ENCODE assay signal across 16 mouse cellular contexts in genomic region chr12:76282132-76282531, GRCm38 (mm10). TPM values are rescaled to one million over a fixed set of nuclear protein-coding genes. Genes with fewer than 3 reads are reported as not detected.
DNase-seq lines count a peak whose midpoint lies in the region; ATAC-seq and TF ChIP-seq lines count a peak whose summit lies in the region.
"Had no signal": no experiment of that assay in that cellular context is flagged by ENCODE, and none has a peak within 500 bp of the region (broad histone marks: within the 10 kb centered on the region; RNA-seq: fewer than 3 reads in every experiment).

No protein-coding gene starts in this region.

- peak overlapping the region; percentile 67 for H3K27ac ChIP-seq in heart, embryonic 10.5 days
- H3K27ac ChIP-seq in midbrain, postnatal 0 days (ENCODE audit: low read depth, low read length): no peak overlapping the region
- no peak overlapping the region for H3K27ac ChIP-seq in midbrain, embryonic 16.5 days (ENCODE audit: low read length)
- H3K27ac ChIP-seq in forebrain, postnatal 0 days (ENCODE audit: low read depth, low read length): no peak overlapping the region

- no peak for TF ChIP-seq CTCF in midbrain, postnatal 0 days (IDR thresholded peaks at IDR 0.05)
- TF ChIP-seq CTCF in forebrain, postnatal 0 days (IDR thresholded peaks at IDR 0.05; ENCODE audit: low read depth): no peak

- ATAC-seq in midbrain, postnatal 0 days (ENCODE audit: low FRiP score): no peak
- ATAC-seq in midbrain, embryonic 16.5 days: no peak
- ATAC-seq in forebrain, postnatal 0 days: peak; percentile 29; the same call in 1 of the 2 replicates
- ATAC-seq: activated CD4-positive, CD25-positive, alpha-beta regulatory T cell, adult 4 months had no signal

- peaks cover 52% of the 10 kb centered on the region for H3K36me3 ChIP-seq in heart, embryonic 10.5 days
- peaks cover 23% of the 10 kb centered on the region for H3K36me3 ChIP-seq in midbrain, postnatal 0 days (ENCODE audit: insufficient read depth, low read length)
- H3K36me3 ChIP-seq in midbrain, embryonic 16.5 days (ENCODE audit: control insufficient read depth, insufficient read depth, low read length): peaks cover 10% of the 10 kb centered on the region
- peaks cover 12% of the 10 kb centered on the region for H3K36me3 ChIP-seq in forebrain, postnatal 0 days (ENCODE audit: insufficient read depth)

- 40% methylated on average over 4 of the region's 4 CpGs for WGBS in heart, embryonic 10.5 days
- 41% methylated on average over 4 of the region's 4 CpGs for WGBS in midbrain, postnatal 0 days
- WGBS in midbrain, embryonic 16.5 days: 43% methylated on average over 4 of the region's 4 CpGs
- WGBS in forebrain, postnatal 0 days: 20% methylated on average over 4 of the region's 4 CpGs

- H3K9ac ChIP-seq in midbrain, postnatal 0 days (replicated peaks; ENCODE audit: low read length, poor library complexity, severe bottlenecking): no peak overlapping the region
- H3K9ac ChIP-seq in midbrain, embryonic 16.5 days (ENCODE audit: low read depth, low read length): no peak overlapping the region
- no peak overlapping the region for H3K9ac ChIP-seq in forebrain, postnatal 0 days

- DNase-seq in heart, embryonic 10.5 days (ENCODE audit: low spot score): peak; percentile 84
- DNase-seq in heart, postnatal 10 days: no peak
- DNase-seq in midbrain, postnatal 0 days (ENCODE audit: low spot score): peak; percentile 62
- DNase-seq in forebrain, postnatal 0 days: no peak
- DNase-seq in yolk sac, embryonic 10.5 days (ENCODE audit: low spot score): peak; percentile 43
- DNase-seq in neural tube, embryonic 10.5 days (ENCODE audit: extremely low spot score, low spot score): no peak
- no peak for DNase-seq in right cerebral cortex, postnatal 25 days
- DNase-seq: heart, adult 11 months; kidney, adult 11 months; lung, postnatal 14 days had no signal

- H3K4me1 ChIP-seq in heart, embryonic 10.5 days: peaks cover 6% of the 10 kb centered on the region; the same call in 1 of the 2 replicates
- no peaks in the 10 kb centered on the region for H3K4me1 ChIP-seq in midbrain, postnatal 0 days (ENCODE audit: insufficient read depth, low read length)
- no peaks in the 10 kb centered on the region; the same call in 1 of the 2 replicates for H3K4me1 ChIP-seq in midbrain, embryonic 16.5 days (ENCODE audit: control insufficient read depth, insufficient read depth, low read length)
- H3K4me1 ChIP-seq in forebrain, postnatal 0 days (ENCODE audit: insufficient read depth): 0 out of 2 replicates have a peak, but pooled peaks cover 3% of the 10 kb centered on the region

- no peaks in the 10 kb centered on the region for H3K9me3 ChIP-seq in heart, embryonic 10.5 days
- H3K9me3 ChIP-seq in midbrain, postnatal 0 days (ENCODE audit: low read length): no peaks in the 10 kb centered on the region
- no peaks in the 10 kb centered on the region for H3K9me3 ChIP-seq in midbrain, embryonic 16.5 days (replicated peaks; ENCODE audit: control insufficient read depth, low read length, poor library complexity, severe bottlenecking)
- no peaks in the 10 kb centered on the region for H3K9me3 ChIP-seq in forebrain, postnatal 0 days (ENCODE audit: low read length)

- H3K4me2 ChIP-seq in midbrain, postnatal 0 days (ENCODE audit: low read depth, low read length, poor library complexity, severe bottlenecking): no peak overlapping the region
- no peak overlapping the region for H3K4me2 ChIP-seq in midbrain, embryonic 16.5 days (ENCODE audit: low read length)
- H3K4me2 ChIP-seq in forebrain, postnatal 0 days (ENCODE audit: low read depth): no peak overlapping the region

- no peaks in the 10 kb centered on the region for H3K27me3 ChIP-seq in heart, embryonic 10.5 days (ENCODE audit: insufficient read depth, poor library complexity, severe bottlenecking)
- no peaks in the 10 kb centered on the region for H3K27me3 ChIP-seq in midbrain, postnatal 0 days (ENCODE audit: insufficient read depth, low read length)
- no peaks in the 10 kb centered on the region for H3K27me3 ChIP-seq in midbrain, embryonic 16.5 days (ENCODE audit: control insufficient read depth, insufficient read depth, low read depth, low read length)
- no peaks in the 10 kb centered on the region for H3K27me3 ChIP-seq in forebrain, postnatal 0 days (ENCODE audit: insufficient read depth, low read length)

- intact Hi-C loops in heart, postnatal 10 days (cut with DNase I): no loop called here

- no peak overlapping the region for H3K4me3 ChIP-seq in heart, embryonic 10.5 days
- H3K4me3 ChIP-seq in midbrain, postnatal 0 days (ENCODE audit: low read depth, low read length): no peak overlapping the region
- no peak overlapping the region for H3K4me3 ChIP-seq in midbrain, embryonic 16.5 days (ENCODE audit: low read depth, low read length)
- H3K4me3 ChIP-seq in forebrain, postnatal 0 days (ENCODE audit: low read depth, low read length): no peak overlapping the region

RNA-seq across cellular contexts. Expression of gene Mthfd1, which starts 27.0 kb away (rescaled TPM):
- polyA plus RNA-seq in heart, embryonic 10.5 days (2016; fragmentation: Nextera tagmentation; extraction: Ambion mirVana): 65.1 and 80.8 TPM in 2 replicates
- 10 to 100 TPM; 29.9 to 31.1 TPM for total RNA-seq in heart, postnatal 10 days (2021)
- total RNA-seq in midbrain, postnatal 0 days (2014; rRNA removed): 23.7 and 25.6 TPM in 2 replicates
- polyA plus RNA-seq in midbrain, postnatal 0 days (2015; fragmentation: Nextera tagmentation; extraction: Ambion mirVana): 25.1 and 26.7 TPM in 2 replicates
- polyA plus RNA-seq in midbrain, embryonic 16.5 days (2015; fragmentation: Nextera tagmentation; extraction: Ambion mirVana): 28.2 and 35.2 TPM in 2 replicates
- total RNA-seq in forebrain, postnatal 0 days (2014; rRNA removed): 22.8 and 26.2 TPM in 2 replicates
- 19.1 and 25.2 TPM in 2 replicates for polyA plus RNA-seq in forebrain, postnatal 0 days (2015; fragmentation: Nextera tagmentation; extraction: Ambion mirVana)

RNA-seq across cellular contexts. Expression of gene Tex21, which starts 35.6 kb away (rescaled TPM):
- 0.06 and 0.07 TPM in 2 replicates for polyA plus RNA-seq in heart, embryonic 10.5 days (2016; fragmentation: Nextera tagmentation; extraction: Ambion mirVana)
- total RNA-seq in heart, postnatal 10 days (2021): not detected
- total RNA-seq in midbrain, postnatal 0 days (2014; rRNA removed): not detected in 2 replicates
- polyA plus RNA-seq in midbrain, postnatal 0 days (2015; fragmentation: Nextera tagmentation; extraction: Ambion mirVana): not detected in 2 replicates
- polyA plus RNA-seq in midbrain, embryonic 16.5 days (2015; fragmentation: Nextera tagmentation; extraction: Ambion mirVana): not detected in 2 replicates
- not detected in 2 replicates for total RNA-seq in forebrain, postnatal 0 days (2014; rRNA removed)
- not detected in 2 replicates for polyA plus RNA-seq in forebrain, postnatal 0 days (2015; fragmentation: Nextera tagmentation; extraction: Ambion mirVana)
- total RNA-seq: layer of hippocampus, postnatal 14 days had no signal
- polyA plus RNA-seq: activated CD4-positive, CD25-positive, alpha-beta regulatory T cell, adult 4 months; C2C12; cerebellum, adult 2 months; neural tube, embryonic 11.5 days had no signal

RNA-seq across cellular contexts. Expression of gene Akap5, which starts 42.6 kb away (rescaled TPM):
- polyA plus RNA-seq in heart, embryonic 10.5 days (2016; fragmentation: Nextera tagmentation; extraction: Ambion mirVana): 9.5 and 12.3 TPM in 2 replicates
- total RNA-seq in heart, postnatal 10 days (2021): 1 to 10 TPM; 3.7 to 7.2 TPM
- total RNA-seq in midbrain, postnatal 0 days (2014; rRNA removed): 17.2 and 18.0 TPM in 2 replicates
- polyA plus RNA-seq in midbrain, postnatal 0 days (2015; fragmentation: Nextera tagmentation; extraction: Ambion mirVana): 9.4 and 10.7 TPM in 2 replicates
- polyA plus RNA-seq in midbrain, embryonic 16.5 days (2015; fragmentation: Nextera tagmentation; extraction: Ambion mirVana): 10.6 and 11.6 TPM in 2 replicates
- 18.9 and 24.7 TPM in 2 replicates for total RNA-seq in forebrain, postnatal 0 days (2014; rRNA removed)
- 5.3 and 11.0 TPM in 2 replicates for polyA plus RNA-seq in forebrain, postnatal 0 days (2015; fragmentation: Nextera tagmentation; extraction: Ambion mirVana)

Comparison
In these comparisons a context has a peak if more than half of its experiments do, and no peak if none do; other contexts are left out.
1. DNase-seq: peak in heart, embryonic 10.5 days (single experiment), midbrain, postnatal 0 days (single experiment) and yolk sac, embryonic 10.5 days (single experiment); none in heart, postnatal 10 days (0 of 2), forebrain, postnatal 0 days (single experiment), neural tube, embryonic 10.5 days (single experiment) and right cerebral cortex, postnatal 25 days (single experiment).